Mouse (Mus musculus): ENCODE results near the gene Vmn2r7.
"Not testable (repeated sequence)": the region's sequence is repeated elsewhere in the genome, so short reads cannot be mapped to it uniquely, and the experiment has no call there.

The Vmn2r7 gene

DNA sequence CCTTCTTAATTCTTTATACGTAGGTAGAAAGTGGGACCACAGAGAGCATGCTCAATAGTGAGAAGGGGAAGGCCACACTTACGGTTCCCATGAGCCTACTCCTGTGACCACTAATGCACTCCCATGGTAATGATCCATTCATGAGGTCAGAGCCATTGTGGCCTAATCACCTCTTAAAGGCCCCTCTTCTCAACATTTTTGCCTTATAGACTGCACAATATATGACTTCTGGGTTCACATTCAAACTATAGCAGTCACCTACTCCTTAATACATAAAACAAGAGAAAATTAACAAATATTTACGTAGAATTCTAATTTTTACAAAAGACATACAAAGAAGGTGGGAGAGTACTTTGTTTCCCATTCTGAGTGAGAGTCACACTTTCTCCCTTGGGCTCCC is at the start of gene Vmn2r7:
Gene Vmn2r7, minus strand, starts transcription at position 101 of the 400 bp plus-strand sequence.
- DNase-seq (ENCODE audit: low read depth, low spot score) = not testable (repeated sequence)

DNA sequence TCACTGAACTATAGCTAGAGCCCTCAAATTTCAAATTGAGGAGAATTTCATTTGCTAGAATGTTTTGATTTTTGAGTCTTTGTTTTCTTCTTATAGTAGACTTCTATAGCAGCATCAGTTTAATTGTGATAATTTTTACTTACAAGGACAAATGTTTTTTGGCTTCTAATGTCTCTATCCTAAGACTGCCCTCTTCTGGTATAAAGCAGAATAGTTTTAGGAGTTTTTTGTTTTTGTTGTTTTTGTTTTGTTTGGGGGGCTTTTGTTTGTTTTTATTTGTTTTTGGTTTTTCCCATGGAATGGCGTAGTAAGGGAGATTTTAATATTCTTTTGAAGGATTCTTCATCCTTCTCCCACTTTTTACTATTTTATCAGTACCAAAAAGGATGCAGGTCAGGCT is 45.2 kb upstream of the Vmn2r7 start:
- no peak for DNase-seq (ENCODE audit: low read depth, low spot score)

DNA sequence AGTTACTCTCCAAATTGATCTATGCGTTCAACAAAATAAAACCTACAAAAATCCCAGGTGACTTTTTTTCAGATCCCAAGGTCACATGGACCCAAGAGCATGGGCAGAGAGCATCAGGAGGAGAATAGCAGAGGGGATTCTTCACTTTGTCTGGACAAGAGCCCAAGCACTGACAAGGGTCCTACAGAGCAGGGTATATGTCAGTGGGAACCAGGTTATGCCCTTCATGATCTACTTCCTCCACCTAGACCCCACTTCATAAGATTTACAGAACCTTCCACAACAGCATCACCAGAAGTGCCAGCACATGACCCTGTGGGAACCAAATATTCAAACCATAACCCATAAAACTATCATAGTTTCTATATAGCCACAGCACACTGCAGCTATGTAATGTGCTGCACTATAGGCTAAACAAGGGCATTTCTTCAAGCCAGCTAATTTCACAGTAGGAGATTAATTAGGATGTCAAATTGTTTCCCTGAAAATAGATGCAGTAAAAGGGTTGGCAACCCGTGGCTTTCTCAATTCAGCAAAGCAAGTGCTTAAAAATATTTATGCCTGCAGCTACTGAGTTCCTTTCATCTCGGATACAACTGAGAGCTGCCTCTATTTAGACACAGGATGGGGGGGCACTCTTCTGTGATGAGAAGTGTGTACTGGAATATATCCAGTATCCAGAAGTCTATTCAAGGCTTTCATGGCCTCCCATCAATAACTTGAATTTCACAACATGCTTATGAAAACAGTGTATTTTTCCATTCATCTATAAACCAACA is 33.8 kb upstream of the Vmn2r7 start:
- no peak for DNase-seq (ENCODE audit: low read depth, low spot score)

DNA sequence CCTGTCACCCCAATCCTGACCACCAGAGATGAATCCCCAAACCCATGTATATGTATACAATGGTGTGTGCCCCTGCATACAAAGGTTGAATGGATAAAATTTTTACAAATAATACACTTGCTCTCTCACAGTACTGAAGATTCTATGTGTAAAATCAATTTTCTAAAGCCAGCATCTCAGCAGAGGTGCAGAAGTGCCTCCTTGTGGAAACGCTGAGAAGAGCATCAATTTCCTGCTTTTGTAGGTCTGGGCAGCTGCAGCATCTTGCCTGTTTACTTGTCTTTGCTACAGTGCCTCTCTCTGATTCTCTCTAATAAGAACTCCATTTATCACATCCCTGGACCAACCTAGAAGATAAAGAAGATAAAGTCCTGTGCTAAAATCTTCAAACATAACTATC is 32.1 kb upstream of the Vmn2r7 start:
- DNase-seq (ENCODE audit: low read depth, low spot score) = no peak

DNA sequence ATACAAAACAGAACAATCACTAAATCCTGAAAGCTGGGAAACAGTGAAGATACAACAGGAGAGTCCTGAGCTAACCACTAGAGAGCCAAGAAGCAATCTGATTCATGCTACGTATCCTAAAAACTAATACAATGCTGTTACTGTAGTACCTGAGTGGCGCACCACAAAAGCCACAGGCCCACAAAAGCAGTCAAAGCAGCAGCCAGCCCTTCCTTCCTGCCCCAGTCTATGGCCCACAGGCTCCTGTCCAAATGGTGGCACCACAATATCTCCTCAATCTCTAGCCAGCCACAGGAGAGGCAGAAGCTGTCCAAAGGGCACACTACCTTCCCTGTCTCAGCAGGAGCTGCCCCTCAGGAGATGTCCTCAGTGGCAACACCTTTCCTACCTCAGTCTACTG is 1.7 kb downstream of the Vmn2r7 start:
- no peak for DNase-seq (ENCODE audit: low read depth, low spot score)

DNA sequence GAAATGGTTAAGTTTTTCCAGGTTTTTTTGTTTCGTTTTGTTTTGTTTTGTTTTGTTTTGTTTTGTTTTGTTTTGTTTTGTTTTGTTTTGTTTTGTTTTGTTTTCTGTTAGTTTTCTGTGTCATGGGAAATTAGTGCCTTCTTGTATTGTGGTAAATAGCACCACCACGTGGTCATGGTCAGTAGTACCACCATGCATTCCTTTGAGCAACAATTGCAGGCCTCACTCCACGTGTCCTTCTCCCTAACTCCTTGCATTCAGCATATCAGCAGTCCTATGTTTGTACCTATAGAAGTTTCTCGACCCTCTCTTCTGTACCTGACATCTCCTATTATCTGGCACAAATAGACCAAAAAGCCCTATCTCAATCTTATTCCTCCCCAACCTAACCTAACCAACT is 2.3 kb downstream of the Vmn2r7 start:
- DNase-seq (ENCODE audit: low read depth, low spot score) = no peak

DNA sequence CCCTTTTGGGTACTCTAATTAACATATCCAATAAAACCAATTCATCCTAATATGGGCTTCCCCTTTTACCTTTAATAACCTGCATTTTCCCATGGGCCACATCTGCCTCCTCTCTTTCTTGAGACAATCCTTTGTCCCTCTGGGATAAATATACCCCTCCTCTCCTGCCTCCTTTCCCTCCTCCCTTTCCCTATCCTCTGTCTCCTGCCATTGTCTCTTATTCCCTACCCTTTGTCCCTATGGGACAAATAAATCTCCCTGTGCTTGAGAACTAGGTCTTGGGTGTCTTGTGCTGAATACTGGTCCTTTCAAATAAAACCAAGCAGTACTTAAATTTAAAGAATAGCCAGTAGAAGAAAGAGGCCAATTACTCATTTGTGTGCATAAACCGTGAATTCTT is 13.4 kb downstream of the Vmn2r7 start:
- DNase-seq (ENCODE audit: low read depth, low spot score) = no peak

DNA sequence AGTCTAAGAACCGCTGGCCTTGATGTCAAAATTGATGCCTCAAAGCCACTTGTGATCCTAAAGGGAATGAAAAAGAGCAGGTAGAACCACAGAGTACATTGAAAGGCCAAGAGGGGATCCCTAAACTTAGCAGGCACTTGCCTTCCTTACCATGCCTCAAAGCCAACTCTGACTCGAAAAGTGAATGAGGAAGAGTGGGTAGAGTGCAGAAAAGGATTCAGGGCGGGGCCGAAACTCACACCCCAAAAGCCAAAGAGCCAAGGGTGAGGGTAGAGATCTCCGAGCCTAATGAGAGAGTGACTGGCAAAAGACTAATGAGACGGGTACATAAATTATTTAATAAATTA is 53.3 kb downstream of the Vmn2r7 start:
- DNase-seq (ENCODE audit: low read depth, low spot score) = no peak

DNA sequence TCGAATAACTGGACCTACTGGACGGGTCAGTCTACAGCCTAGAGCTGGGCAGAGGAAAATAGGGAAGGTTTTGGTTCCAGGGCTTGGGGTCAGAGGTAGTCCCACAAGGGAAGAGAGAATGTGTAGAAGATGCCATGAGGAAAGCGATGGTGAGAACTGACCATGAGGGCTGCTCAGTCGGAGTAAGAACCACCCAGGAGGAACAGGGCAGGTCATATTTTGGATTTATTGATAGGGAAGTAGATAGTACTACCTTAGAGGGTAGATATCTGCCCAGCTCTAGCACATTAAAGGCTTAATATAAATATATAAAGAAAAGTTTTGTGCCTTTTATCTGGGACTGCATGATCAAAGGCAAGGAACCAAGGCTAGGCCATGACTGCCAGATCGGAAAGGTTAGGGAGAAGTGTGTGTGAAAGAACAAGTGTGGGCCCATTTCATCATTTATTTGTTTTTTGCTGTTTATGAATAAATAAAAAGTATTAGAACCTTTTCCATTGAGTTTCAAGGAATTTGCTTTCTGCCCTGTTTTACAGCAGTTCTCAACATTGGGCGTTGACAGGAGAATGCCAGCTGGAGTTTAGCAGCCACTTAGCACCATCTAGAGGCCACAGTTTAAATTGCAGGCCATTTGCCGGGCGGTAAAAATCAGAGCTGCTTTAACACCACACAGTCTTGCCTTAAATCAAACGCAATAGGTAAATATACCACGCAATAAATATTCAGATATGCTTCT is 53.9 kb downstream of the Vmn2r7 start:
- DNase-seq (ENCODE audit: low read depth, low spot score) = peak; percentile 40

DNA sequence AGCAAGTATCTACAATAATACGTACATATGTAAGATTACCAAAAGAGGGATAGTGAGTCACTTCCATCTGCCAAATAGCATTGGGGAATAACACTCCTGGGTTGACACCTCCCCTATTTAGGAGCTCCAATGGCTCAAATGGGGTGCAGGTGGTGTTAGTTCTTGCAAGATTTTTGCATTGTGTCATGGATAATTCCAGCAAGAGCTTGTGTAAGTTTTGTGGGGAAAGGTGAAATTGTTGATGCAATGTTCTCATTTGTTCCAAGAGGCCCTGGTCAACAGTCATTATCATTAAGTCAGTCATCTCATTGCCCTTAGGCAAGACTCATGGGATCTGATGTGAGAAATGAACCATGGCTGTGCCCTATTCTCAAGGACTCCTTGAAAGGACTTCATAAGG is 61.7 kb downstream of the Vmn2r7 start:
- DNase-seq (ENCODE audit: low read depth, low spot score) = no peak

DNA sequence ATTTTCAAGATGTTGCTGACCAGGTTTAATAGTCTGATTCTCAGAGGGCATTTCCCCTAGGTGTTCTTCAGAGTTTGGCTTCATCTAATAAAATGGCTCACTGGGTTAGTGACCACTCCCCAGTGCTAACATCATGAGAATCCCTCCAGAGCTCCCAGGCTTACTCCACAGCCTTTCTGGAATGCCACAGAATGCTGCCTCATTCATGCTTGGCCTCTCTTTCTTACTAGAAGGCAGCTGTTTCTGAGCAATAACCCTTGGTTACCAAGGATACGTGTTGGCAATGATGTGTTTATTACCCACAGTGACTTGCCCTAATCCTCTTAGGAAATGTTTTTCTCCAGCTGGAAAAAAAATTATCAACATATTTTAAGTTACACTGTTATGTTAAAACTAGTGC is 72.4 kb downstream of the Vmn2r7 start:
- no peak for DNase-seq (ENCODE audit: low read depth, low spot score)

DNA sequence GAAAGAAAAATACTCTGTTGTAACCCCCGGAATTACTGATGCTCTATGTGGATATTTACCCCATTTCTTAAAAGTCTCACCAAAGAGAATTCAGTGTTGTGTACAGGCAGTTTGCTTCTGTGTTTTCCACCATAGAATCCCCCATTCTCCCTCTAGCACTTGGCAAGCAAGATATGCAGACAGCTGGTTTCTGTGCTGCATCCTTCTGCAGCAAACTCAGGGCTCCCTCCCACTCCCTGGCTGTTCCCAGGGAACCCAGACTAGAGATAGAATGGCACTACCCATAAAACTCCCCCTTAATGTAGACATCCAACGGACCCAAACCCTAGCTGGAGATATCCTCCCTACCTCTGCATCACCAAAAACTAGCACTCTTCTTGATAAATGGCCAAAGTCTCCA is 88.4 kb downstream of the Vmn2r7 start:
- DNase-seq (ENCODE audit: low read depth, low spot score) = no peak

DNA sequence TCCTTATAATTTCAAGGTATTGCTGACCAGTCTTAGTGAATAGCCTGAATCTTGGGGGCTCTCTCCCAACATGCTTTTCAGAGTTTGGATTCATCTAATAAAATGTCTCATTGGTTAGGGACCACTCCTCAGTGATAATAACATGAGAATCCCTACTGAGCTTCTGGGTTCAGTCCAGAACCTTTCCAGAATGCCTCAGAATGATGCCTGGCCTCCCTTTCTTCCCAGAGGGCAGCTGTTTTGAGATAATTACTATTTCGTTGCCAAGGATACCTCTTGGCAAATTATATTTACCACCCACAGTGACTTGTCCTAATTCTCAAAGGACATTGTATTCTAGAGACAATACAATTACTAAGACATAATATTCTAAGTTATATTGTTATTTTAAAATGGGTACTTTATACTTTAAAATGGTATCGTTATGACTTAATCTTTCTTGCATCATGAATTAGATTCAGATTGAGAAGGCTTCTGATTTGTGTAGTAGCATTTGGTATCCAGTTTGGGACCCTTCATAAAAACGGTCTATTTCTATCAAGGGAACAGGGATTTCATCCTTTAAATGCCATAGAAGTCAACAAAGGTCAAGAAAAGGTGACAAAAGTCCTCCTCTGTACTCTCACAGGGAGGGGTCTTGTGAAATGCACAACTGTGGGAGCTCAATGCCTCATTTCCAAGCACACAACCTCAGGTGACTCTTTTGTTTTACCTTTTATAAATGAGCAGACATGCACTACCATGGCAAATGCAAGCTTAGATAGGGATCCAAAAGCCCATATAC is 117.2 kb downstream of the Vmn2r7 start:
- not testable (repeated sequence) for DNase-seq (ENCODE audit: low read depth, low spot score)

DNA sequence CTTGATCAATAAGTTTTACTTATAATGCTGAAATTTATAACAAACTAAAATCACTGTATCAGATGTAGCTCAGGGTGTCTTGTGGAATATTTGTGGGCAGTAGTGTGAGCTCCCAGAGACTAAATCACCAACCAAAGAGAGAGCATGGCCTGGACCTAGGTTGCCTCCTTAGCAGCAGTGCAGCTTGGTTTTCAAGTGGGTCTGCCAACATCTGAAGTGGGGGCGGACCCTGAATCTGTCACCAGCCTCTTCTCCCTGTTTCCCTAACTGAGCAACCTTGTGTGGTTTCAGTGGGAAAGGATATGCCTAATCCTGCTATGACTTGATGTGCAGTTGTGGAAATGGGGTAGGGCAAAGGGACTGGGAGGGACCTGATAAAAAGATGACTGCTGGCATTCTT is 118.8 kb downstream of the Vmn2r7 start:
- not testable (repeated sequence) for DNase-seq (ENCODE audit: low read depth, low spot score)

DNA sequence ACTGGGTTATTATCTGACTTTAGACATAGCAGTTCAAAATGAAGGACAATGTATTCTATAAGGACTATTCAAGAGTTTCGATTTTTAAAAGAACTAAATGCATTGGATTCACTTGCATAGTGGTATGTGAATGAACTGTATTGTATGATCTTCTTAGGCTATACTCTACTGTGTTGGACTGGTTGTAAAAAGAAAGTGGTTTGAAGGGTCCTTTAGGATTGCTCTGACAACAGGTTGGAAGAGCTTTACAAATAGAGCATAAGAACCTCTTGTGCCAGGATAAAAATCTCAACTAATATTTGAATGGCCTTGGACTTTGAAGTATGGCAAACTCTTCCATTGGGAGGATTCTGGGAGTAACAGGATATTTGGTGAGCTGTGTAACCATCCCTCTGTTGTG is 168.5 kb downstream of the Vmn2r7 start:
- not testable (repeated sequence) for DNase-seq (ENCODE audit: low read depth, low spot score)
